Mouse (Mus musculus) gastrocnemius, postnatal 36 days (tissue): ENCODE measurements around the gene Maml2. TPM values are rescaled to one million over a fixed set of nuclear protein-coding genes. Genes with fewer than 3 reads are reported as not detected.
A peak's percentile ranks its signal among the peaks of the same experiment; 100 is the strongest.

Source experiments
- DNase-seq, 2 experiments: peaks; one replicate each; pipeline ENCODE4 v3.0.0; 2022
- intact Hi-C: fragments of 180-260 bp; cut with DNase I; formaldehyde crosslinking; loops from one replicate; pipeline ENCODE4 v1.15.1; 2025
- total RNA-seq, 2 experiments: library from RNA; stranded (reverse); gene quantifications; 2 replicates each; pipeline ENCODE4 v1.2.3; 2021

The Maml2 gene
- total RNA-seq, 2 experiments from 2014 or later, result 2.0 to 2.3 TPM

- intact Hi-C loops, result no loop called here
- no peak for DNase-seq
These were observed 258.3 kb downstream of the Maml2 start for GRCm38 (mm10) chr9:13555973-13556481.

GRCm38 (mm10) chr9:13556696-13557095 lies 258.9 kb downstream of the Maml2 start:
- intact Hi-C loops, result no loop called here
- no peak for DNase-seq

GRCm38 (mm10) chr9:13558811-13559372 lies 261.1 kb downstream of the Maml2 start:
- no peak for DNase-seq
- intact Hi-C loops, result no loop called here

- no peak for DNase-seq
- intact Hi-C loops, result no loop called here
These were observed 262.9 kb downstream of the Maml2 start for GRCm38 (mm10) chr9:13560651-13561050.

- DNase-seq, result no peak
- intact Hi-C loops, result no loop called here
These were observed 263.6 kb downstream of the Maml2 start for GRCm38 (mm10) chr9:13561335-13561734.

- peak; percentile 29 to 34 for DNase-seq
- intact Hi-C loops, result no loop called here
These were observed 266.0 kb downstream of the Maml2 start for GRCm38 (mm10) chr9:13563475-13564414.

- DNase-seq, result no peak
- intact Hi-C loops, result no loop called here
These were observed 267.7 kb downstream of the Maml2 start for GRCm38 (mm10) chr9:13565343-13566019.

- DNase-seq, result no peak
- intact Hi-C loops, result no loop called here
These were observed 268.6 kb downstream of the Maml2 start for GRCm38 (mm10) chr9:13566154-13566885.

GRCm38 (mm10) chr9:13569023-13569422 lies 271.3 kb downstream of the Maml2 start:
- DNase-seq, result no peak
- intact Hi-C loops, result no loop called here

GRCm38 (mm10) chr9:13572847-13573246 lies 275.1 kb downstream of the Maml2 start:
- intact Hi-C loops, result no loop called here

GRCm38 (mm10) chr9:13574059-13574458 lies 276.3 kb downstream of the Maml2 start:
- intact Hi-C loops, result no loop called here
- DNase-seq, result peak in 1 of 2 experiments; percentile 20

More at GRCm38 (mm10) chr9:13572847-13573246, 275.1 kb downstream of the Maml2 start:
- DNase-seq, result no peak

- intact Hi-C loops, result no loop called here
These were observed 277.2 kb downstream of the Maml2 start for GRCm38 (mm10) chr9:13574913-13575312.

GRCm38 (mm10) chr9:13577150-13577549 lies 279.4 kb downstream of the Maml2 start:
- intact Hi-C loops, result no loop called here
- no peak for DNase-seq

More at GRCm38 (mm10) chr9:13574913-13575312, 277.2 kb downstream of the Maml2 start:
- peak in 1 of 2 experiments; percentile 9 for DNase-seq

- intact Hi-C loops, result no loop called here
- no peak for DNase-seq
These were observed 283.4 kb downstream of the Maml2 start for GRCm38 (mm10) chr9:13581184-13581583.

- DNase-seq, result no peak
- intact Hi-C loops, result no loop called here
These were observed 286.2 kb downstream of the Maml2 start for GRCm38 (mm10) chr9:13583952-13584351.

- intact Hi-C loops, result no loop called here
- DNase-seq, result no peak
These were observed 286.7 kb downstream of the Maml2 start for GRCm38 (mm10) chr9:13584435-13584834.

- intact Hi-C loops, result no loop called here
- no peak for DNase-seq
These were observed 289.6 kb downstream of the Maml2 start for GRCm38 (mm10) chr9:13587085-13587933.

GRCm38 (mm10) chr9:13588786-13589185 lies 291.0 kb downstream of the Maml2 start:
- DNase-seq, result no peak
- intact Hi-C loops, result no loop called here

GRCm38 (mm10) chr9:13592701-13593100 lies 294.9 kb downstream of the Maml2 start:
- DNase-seq, result peak; percentile 17 to 23
- intact Hi-C loops, result no loop called here
